Mouse (Mus musculus): ENCODE measurements around the gene Kcnf1. TPM values are rescaled to one million over a fixed set of nuclear protein-coding genes. Genes with fewer than 3 reads are reported as not detected.

The Kcnf1 gene
- total and polyA plus RNA-seq, 3 experiments = not detected

GRCm38 (mm10) chr12:17183788-17184187, 7.1 kb upstream of the Kcnf1 start:
- Histone ChIP-seq H3K9me3 (replicated peaks; ENCODE audit: insufficient read depth, low read length) (no peaks in the 10 kb centered on the region), H3K27me3 (ENCODE audit: control insufficient read depth in 1 of 2, insufficient read depth in 2 of 2, low read length in 2 of 2) (no peaks in the 10 kb centered on the region), H3K27ac (ENCODE audit: control insufficient read depth, low read depth, low read length) (no peak overlapping the region), H3K36me3 (ENCODE audit: control insufficient read depth in 1 of 2, insufficient read depth in 2 of 2, low read length in 2 of 2) (no peaks in the 10 kb centered on the region), H3K79me2 (ENCODE audit: control insufficient read depth, insufficient read depth, low read length, poor library complexity) (no peaks in the 10 kb centered on the region), H3K4me3 (ENCODE audit: control insufficient read depth in 1 of 2, insufficient read depth in 1 of 2, low read depth in 2 of 2, low read length in 2 of 2) (no peak overlapping the region), H3K4me1 (ENCODE audit: control insufficient read depth in 1 of 2, insufficient read depth in 2 of 2, low read length in 2 of 2) (no peaks in the 10 kb centered on the region), H3K9ac (ENCODE audit: control insufficient read depth, low read depth, low read length, poor library complexity, severe bottlenecking) (no peak overlapping the region)
- no peak for DNase-seq (ENCODE audit: low read depth, low spot score)
- TF ChIP-seq NELFE (IDR thresholded peaks at IDR 0.05; ENCODE audit: low read depth, low read length) = no peak
- no peak for TF ChIP-seq CHD2 (IDR thresholded peaks at IDR 0.05; ENCODE audit: low read length)
- TF ChIP-seq JUND (IDR thresholded peaks at IDR 0.05; ENCODE audit: low read depth, low read length) = no peak

- Histone ChIP-seq H3K9me3 (replicated peaks; ENCODE audit: insufficient read depth, low read length) (no peaks in the 10 kb centered on the region), H3K36me3 (ENCODE audit: control insufficient read depth in 1 of 2, insufficient read depth in 2 of 2, low read length in 2 of 2) (no peaks in the 10 kb centered on the region), H3K9ac (ENCODE audit: control insufficient read depth, low read depth, low read length, poor library complexity, severe bottlenecking) (no peak overlapping the region), H3K27me3 (ENCODE audit: control insufficient read depth in 1 of 2, insufficient read depth in 2 of 2, low read length in 2 of 2) (no peaks in the 10 kb centered on the region), H3K79me2 (ENCODE audit: control insufficient read depth, insufficient read depth, low read length, poor library complexity) (no peaks in the 10 kb centered on the region), H3K4me3 (ENCODE audit: control insufficient read depth in 1 of 2, insufficient read depth in 1 of 2, low read depth in 2 of 2, low read length in 2 of 2) (no peak overlapping the region), H3K27ac (ENCODE audit: control insufficient read depth, low read depth, low read length) (no peak overlapping the region), H3K4me1 (ENCODE audit: control insufficient read depth in 1 of 2, insufficient read depth in 2 of 2, low read length in 2 of 2) (no peaks in the 10 kb centered on the region)
- TF ChIP-seq GABPA (IDR thresholded peaks at IDR 0.05; ENCODE audit: low read depth, low read length) (no peak), MAZ (IDR thresholded peaks at IDR 0.05; ENCODE audit: low read depth, low read length) (no peak)
- no peak for DNase-seq (ENCODE audit: low read depth, low spot score)
These were observed 489 bp downstream of the Kcnf1 start for GRCm38 (mm10) chr12:17176041-17176756.

GRCm38 (mm10) chr12:17175531-17175951, 1.1 kb downstream of the Kcnf1 start:
- H3K9ac ChIP-seq (ENCODE audit: control insufficient read depth, low read depth, low read length, poor library complexity, severe bottlenecking) = no peak overlapping the region
- no peaks in the 10 kb centered on the region for H3K4me1 ChIP-seq (ENCODE audit: control insufficient read depth in 1 of 2, insufficient read depth in 2 of 2, low read length in 2 of 2)
- no peaks in the 10 kb centered on the region for H3K27me3 ChIP-seq (ENCODE audit: control insufficient read depth in 1 of 2, insufficient read depth in 2 of 2, low read length in 2 of 2)
- H3K4me3 ChIP-seq (ENCODE audit: control insufficient read depth in 1 of 2, insufficient read depth in 1 of 2, low read depth in 2 of 2, low read length in 2 of 2) = no peak overlapping the region
- no peaks in the 10 kb centered on the region for H3K79me2 ChIP-seq (ENCODE audit: control insufficient read depth, insufficient read depth, low read length, poor library complexity)
- no peaks in the 10 kb centered on the region for H3K9me3 ChIP-seq (replicated peaks; ENCODE audit: insufficient read depth, low read length)
- no peak overlapping the region for H3K27ac ChIP-seq (ENCODE audit: control insufficient read depth, low read depth, low read length)
- H3K36me3 ChIP-seq (ENCODE audit: control insufficient read depth in 1 of 2, insufficient read depth in 2 of 2, low read length in 2 of 2) = no peaks in the 10 kb centered on the region
- TF ChIP-seq BHLHE40 (IDR thresholded peaks at IDR 0.05; ENCODE audit: borderline replicate concordance, low read depth, low read length) (no peak), CTCF (IDR thresholded peaks at IDR 0.05 in 2 of 3, conservative IDR thresholded peaks at IDR 0.05 in 1 of 3; ENCODE audit: control insufficient read depth in 1 of 3, insufficient read depth in 1 of 3, low read depth in 2 of 3, low read length in 3 of 3, poor library complexity in 1 of 3, severe bottlenecking in 1 of 3) (no peak), GATA1 (IDR thresholded peaks at IDR 0.05; ENCODE audit: low read depth, low read length) (no peak), E2F4 (IDR thresholded peaks at IDR 0.05; ENCODE audit: borderline replicate concordance, low read depth, low read length) (no peak), MAX (IDR thresholded peaks at IDR 0.05; ENCODE audit: low read length) (no peak), ETS1 (IDR thresholded peaks at IDR 0.05; ENCODE audit: low read depth, low read length) (no peak), EP300 (IDR thresholded peaks at IDR 0.05; ENCODE audit: low read depth in 1 of 2, low read length in 2 of 2) (no peak), USF1 (IDR thresholded peaks at IDR 0.05; ENCODE audit: low read depth, low read length) (no peak), POLR2AphosphoS2 (IDR thresholded peaks at IDR 0.05; ENCODE audit: low read length) (no peak)
- no peak for DNase-seq (ENCODE audit: low read depth, low spot score)

All from MEL (cell line).